Mouse (Mus musculus) thymus, postnatal 0 days (tissue): Measurements from ENCODE around the gene St3gal3. TPM values are rescaled to one million over a fixed set of nuclear protein-coding genes. Genes with fewer than 3 reads are reported as not detected.

Experiments
- DNase-seq: peaks from one replicate; pipeline ENCODE4 v3.0.0-alpha.2; 2015; ENCODE audit warnings: low spot score
- polyA plus RNA-seq: library from polyadenylated mRNA; unstranded; fragments of >200 nt; fragmentation: Nextera tagmentation; extraction: Ambion mirVana; gene quantifications from 2 replicates; pipeline ENCODE4 v1.2.1, GENCODE M21; 2015

St3gal3 gene
- 4.2 and 4.7 TPM in 2 replicates for polyA plus RNA-seq

DNA sequence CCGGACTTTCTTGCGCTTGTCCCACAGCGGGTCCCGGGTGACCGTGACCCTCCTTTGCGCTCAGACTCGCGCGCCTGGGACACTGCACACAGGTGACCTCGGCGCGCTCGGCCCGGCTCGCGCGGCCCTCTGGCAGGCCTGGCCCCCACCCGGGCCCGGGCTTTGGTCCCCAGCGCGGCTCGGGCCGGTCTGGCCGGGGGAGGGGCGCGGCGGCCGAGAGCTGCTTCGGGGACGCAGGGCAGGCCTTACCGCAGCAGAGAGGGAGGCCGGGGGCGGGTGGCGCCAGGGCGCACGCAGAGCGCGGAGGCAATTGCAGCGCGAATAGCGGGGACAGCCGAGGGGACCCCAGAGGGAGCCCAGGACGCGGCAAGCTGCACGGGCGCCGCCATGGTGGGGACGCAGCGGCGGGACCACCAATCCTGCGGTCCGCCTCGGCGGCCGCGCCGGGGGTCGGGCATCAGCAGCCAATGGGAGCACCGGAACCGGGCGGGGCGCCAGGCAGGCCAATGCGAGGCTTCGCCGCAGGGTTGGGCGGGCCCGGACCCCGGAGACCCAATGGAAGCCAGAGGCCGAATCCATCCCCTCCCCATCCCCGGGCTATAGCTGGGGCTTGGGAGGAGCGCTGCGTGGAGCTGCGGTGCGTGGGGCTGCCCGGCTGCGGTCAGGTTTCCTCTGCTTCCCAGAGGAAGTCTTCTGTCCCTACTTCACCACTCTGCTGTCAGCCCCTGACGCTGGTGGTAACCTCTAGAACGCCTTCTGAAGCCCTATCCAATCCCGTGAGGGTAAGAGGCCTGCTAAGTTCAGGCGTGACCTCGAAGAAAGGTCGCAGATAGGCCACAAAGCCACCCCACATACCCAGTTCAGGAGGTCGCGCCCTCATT, at the start of gene St3gal3:
Gene St3gal3, minus strand, starts transcription at position 430 of the 881 bp plus-strand sequence.
- peak; percentile 92 for DNase-seq

DNA sequence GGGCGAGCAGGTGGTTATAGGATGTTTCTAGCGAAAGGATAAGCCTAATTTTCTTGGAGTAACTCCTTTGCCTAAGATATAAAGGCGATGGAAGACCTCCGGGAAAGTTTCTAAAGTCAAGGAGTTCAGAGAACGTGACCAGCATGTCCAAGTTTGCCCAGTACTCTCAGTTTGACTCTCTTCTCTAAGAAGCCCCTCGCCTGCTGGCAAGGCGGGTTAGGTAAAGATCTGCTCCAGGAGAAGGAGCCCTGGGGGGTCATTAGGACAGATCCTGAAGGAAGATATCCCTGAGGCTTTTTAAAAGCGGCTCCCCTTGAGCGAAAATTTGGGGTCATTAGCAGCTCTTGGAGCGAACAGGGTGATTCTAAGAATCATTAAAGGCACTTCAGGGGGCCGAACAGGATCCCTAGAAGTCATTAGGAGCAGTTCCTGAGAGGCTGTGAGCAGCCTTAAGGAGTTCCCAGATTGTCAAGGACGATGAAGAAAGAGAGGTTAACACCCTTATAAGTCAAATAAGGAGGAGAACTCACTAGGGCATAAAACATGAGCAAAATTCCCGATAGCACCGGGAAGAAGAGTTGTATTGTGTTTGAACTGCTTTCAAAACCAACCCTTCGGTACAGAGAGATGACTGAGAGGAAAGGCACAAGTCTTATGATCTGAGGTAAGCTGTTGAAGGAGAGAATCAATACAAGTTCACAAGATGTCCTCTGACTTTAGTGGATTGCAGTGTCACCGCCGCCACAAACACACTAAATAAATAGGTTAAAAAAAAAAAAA, 45.8 kb upstream of the St3gal3 start:
- peak; percentile 13 for DNase-seq

DNA sequence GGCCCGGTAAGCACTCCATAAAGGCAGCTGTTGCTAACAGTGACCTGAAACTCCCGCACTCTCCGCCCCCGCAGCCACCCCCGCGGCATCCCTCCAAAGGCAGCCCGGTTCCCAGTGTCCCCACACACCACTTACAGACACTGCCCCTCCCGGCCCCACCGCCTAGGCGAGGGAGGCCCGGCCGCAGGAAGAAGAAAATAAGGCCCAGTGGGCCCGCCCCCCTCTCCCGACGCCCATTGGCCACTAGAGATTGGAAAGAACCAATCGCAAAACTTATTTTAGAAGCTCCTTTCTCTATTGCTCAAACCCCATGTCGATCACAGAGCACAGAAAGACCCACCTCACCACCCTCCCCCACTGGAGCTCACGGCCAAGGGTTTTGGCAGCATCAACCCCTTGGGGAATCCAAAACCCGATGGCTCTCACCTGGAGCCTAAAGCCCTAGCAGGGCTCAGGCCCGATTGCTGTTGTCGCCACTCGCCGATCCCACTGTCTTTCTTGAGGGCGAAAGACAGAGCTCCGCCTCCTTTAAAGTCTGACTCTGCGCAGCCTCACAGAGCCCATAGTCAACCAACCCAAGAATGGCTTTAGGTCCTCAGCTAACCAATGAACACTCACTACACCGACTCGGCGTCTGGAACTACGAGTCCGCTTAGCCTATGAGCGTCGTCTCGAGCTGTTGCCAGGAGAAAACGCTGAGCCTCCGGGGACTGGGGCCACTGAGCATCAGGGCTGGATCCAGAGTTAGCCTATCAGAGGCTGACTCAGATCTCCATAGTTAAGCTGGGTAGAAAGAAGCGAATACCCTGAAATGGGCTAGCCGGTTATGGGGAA, 45.0 kb upstream of the St3gal3 start, which contains the start of gene Kdm4a:
Gene Kdm4a, minus strand, starts transcription at position 577 of the 834 bp plus-strand sequence.
- peak; percentile 98 for DNase-seq

DNA sequence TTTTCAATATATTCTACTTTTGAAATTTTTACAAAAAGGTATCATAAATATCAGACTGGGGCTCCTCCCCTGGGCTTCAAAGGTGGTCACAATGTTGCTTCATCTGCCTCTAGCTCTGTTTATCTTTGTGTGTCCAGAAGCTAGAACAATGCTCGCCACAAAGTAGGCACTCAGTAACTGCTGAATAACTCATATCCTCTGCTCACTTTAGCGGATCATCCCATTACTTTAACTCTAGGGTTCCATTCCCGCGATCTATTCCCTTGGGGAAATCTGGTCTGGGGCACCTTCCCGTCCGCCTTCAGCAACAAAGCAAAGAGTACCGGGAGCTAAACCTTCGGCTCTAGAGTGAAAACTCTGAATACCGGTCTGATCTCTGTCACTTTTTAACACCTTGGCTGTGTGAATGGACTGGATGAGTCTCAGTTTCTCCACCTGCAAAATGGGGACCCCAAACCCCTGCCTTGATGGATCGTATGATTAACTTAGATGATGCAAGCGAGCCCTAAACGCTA, 44.3 kb upstream of the St3gal3 start:
- DNase-seq, result no peak

DNA sequence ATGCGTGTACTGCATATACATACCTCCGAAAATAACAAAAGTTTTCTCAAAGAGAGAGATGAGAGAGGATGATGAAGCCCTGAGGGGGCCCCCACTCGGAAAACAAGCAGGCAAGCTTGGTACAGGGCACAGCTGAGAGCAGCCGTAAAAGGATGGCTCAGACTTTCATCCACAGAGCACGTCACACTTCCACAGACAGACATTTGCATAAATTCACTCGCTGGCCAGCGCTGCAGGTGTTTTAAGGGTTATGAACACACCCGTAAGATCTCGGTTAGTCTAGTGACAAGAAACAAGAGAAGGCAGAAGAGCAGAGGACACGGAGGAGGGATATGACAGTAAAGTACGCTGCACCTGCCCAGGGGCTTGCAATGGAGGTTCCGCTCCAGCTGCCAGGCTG, 37.7 kb upstream of the St3gal3 start:
- DNase-seq, result no peak

DNA sequence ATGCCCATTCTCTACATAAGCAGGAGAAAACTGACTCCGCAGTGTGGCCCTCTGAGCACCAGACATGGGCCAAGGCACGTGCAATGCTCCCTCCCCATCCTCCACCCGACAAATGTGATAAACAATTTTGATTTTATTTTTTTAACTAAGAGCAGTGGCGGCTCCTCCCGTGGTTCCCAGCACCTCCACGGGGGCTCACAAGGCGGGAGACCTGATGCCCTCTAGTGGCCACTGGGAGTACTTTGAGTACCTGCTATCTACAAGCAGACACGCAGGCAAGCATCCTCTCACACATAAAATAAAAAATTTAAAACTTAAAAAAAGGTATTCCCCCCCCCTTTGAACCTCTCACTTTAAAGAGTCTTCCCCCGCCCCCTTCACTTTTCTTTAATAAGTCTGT, 36.3 kb upstream of the St3gal3 start:
- DNase-seq, result peak; percentile 25

DNA sequence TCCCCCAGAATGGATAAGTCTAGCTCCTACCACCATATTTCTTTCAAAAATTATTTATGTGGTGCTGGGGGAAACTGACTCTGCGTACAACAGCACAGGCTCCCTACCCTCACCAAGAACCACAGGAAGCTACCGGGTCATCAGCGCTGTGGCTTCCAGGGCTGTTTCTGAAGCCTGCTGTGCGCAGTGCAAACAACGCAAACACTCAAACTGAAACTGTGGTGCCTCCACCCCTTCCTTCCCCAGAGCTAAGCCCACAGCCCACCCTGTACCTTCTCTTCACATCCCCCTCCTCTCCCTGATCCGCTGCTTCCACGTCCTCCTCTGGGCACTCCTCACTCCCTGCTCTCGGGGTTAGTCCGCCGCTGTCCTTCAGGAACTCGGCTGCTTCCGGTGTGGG, 27.4 kb upstream of the St3gal3 start:
- no peak for DNase-seq

DNA sequence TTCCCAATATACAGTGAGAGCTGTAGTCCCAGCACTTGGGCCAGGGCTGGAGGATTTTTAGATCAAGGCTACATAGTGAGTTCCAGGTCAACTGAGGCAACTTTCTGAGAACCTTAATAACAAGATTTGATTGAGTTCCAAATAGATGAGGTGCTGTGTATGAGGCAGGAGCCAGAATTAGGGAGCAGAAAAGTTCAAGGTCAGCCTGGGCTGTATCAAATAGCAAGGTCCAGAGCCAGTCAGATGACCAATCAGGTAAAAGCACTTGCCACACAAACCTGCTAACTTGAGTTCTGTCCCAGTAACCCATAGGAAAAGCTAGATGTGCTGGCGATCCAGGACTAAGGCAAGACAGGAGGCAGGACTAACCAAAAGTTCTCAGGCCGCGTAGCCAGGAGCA, 23.0 kb upstream of the St3gal3 start:
- DNase-seq, result no peak

DNA sequence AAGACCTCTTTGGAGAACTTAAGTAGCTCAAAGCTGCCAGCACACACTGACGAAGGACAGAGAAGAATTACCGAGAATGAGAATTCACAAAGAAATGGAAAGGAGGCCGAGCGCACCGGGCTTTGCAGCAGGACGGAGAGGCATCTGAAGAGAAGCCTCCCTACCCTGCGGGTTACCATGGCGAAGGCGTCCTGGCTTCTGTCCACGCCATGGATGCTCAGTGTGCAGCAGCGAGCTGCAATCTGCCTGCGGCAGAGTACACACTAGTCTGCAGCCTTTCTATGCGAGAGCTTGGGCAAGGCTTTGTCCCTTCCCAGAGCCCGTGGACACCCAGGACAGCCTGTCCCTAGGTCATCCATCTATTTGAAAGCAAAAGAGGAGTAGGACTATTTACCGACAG, 21.8 kb upstream of the St3gal3 start:
- no peak for DNase-seq

DNA sequence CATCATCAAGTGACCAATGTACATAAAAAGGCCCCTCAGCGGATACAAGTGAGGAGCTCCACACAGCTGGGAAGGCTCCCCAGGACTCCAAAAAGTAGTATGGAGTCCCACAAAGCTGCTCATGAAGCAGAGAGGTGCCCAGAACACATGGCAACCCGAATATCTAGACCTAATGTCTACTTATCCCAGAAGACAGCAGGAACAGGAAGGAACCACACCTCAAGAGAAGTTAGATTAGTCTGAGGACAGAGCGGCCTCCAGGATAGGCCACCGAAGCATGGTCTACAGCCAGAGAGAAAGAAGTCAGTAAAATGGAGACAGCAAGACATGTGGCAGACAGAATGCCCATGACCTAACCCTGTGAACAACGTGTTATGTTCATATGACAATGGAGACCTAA, 20.2 kb upstream of the St3gal3 start:
- no peak for DNase-seq

DNA sequence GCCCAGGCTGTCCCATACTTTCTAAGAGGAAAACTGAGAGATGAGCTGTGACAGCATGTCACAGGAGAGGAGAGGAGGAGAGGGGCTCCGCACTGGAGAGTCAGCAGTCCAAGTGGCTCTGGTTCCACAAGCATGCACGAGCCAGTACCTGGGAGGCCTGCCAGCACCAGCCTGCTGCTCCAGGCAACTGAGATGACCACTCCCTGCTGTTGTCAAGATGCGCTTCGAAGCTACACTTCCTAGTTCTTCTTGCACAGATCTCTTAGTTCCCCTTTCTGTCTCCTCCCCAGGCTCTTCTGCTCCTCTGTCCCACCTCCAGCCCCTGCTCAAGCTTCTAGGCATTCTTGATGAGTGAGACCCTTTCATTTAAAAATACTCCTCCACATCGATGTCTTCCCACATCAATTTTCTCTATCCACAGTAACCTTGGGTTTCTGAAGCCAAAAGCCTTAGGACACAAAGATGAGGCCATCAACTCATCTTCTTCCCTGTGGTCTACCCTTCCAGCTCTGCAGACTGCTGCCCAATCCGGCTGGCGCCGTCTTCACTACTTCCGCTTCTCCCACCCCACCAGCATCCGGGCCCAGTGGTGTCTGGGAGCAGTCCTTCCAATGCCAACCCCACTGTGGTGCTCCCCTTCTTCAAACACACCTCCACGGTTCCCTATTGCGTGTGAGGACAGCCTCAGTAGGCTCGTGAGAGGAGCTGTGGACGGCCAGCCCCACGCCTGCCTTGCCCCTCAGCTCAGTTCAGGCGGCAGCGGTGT, 17.5 kb upstream of the St3gal3 start:
- DNase-seq, result no peak

DNA sequence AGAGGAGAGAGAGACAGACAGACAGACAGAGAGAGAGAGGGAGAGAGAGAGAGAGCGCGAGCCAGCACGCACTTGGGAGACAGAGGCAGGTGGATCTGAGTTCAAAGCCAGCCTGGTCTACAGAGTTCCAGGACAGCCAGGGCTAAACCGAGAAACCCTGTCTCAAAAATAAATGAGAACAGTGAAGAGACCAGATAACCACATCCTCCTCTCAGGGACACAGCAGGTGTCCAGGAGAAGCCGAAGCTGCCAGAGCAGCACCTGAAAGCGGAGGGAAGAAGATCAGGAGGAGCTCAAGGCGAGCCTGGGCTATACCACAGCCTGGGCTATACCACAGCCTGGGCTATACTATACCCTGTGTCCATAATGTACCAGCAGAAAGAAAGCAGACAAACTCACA, 16.1 kb upstream of the St3gal3 start:
- DNase-seq, result no peak

DNA sequence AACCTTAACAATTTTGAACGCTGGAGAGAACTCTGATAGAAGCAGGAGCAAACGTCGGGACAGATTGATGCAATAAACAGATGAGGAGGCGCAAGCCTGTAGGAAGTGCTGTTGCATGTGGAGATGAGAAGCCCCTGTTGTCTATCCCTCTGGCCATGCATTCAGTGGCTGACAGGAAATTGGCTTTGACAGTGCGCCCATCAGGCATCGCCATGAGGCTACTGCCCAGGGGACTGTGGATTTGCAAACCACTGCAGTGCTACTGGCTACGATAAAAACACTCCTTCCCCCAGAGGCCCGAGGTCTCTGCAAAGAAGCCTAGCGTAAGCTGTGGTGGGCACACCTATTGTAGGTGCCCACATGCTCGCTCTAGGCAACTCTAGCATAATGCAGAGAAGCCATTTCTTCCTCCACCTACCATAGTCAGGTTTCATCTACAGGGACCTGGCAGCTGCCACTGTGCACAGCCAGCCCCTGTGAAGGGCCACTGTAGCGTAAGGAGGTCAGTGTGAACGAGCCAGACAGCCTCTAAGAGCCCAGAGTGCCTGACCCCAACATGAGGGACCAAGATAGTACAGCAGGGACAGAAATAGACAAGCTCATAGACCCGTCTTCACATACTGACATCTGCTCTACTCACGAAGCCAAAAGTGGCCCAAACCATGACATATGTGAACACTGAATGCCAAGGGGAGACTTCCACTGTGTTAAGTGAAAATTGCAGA, 15.4 kb upstream of the St3gal3 start:
- DNase-seq, result no peak

DNA sequence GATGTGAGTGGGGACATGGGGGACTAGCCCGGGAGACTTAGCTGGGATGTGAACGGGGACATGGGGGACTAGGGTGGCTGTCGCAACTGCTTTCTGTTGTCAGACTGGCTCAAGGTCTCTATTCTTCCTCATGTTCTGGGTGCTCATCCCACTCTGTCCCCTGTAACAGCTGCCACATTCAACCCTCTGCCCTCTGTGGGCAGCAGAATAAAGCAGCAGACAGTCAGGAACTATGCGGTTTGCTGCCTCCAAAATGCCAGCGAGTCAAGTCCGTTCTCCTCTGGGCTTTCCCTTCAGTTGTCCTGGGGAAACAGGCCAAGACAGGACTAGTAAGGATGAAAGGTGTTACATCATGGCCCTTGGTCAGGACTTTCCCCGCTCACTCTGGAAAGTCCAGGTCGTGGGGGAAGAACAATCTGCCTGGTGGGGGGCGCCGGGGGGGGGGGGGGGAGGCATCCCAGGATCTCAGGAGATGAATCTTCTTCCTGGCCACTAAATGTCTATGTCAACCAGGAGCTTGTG, 14.4 kb upstream of the St3gal3 start:
- DNase-seq, result no peak

DNA sequence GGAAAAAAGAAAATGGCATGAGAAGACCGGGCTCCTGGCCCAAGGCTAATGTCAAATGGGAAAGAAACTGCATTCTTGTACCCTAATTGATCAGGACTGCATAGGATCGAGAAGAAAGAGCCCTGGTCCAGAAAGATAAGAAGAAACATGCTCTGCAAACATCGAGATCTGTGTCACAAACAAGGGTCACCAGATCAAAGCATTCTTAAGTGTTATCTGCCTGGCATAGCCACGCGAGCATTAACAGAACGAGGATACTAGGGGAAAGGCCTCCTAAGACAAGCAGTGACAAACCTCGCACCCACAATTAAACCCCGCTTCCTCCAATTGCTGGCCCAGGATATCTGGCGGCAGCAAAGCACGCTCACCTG, 13.6 kb upstream of the St3gal3 start:
- no peak for DNase-seq

DNA sequence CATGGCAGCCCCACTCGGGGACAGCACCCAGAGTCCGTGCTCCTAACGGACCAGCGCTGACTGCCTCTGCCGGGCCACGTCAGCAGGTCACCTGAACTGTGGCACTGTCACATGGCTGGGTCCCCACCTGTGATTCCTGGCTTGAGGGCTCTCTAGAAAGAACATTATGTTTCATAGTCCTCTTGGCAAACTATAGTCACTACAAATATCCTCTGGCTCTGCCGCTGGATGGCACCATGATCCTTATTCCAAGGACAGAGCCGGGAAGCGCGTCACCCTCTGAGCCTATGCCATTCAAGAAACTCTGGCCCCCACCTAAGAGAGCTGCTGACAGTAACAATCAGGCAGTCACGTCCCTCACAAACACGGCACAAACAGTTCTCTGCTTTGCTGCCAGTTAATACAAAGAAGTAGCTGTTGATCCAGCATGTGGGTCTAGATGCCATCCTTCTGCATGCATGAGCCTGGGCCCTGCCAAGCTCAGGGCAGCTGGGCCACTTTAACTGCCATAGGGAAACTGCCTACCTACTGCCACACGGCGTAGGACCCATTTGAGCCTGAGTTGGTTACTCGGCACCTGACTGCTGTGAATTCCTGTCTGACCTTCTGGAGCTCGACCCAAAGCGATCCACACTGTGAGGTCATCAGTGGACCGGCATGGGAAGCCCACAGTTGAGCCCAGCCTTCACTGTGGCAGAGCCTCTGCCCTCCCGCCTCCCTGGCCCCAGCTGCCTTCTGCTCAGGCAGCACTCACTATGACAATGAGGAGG, 13.0 kb upstream of the St3gal3 start:
- DNase-seq, result no peak

DNA sequence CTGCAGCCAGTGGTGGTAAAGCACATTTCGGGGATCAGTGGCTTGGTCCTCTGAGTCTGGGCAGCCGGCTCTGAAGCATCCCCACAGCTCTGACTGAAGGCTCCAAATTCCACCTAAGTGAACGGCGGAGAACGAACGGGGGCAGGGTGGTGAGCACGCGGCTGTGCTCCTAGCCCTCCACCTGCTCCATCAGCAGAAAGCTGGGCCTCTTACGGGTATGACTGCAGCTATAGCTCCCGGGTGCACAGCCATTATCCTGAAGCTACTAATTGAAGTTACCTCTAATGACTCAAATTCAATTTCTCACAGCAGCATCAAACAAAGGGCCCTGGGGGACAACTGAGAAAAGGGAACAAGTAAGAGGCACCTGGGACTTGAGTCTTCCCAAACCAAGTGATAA, 12.4 kb upstream of the St3gal3 start:
- DNase-seq, result no peak

DNA sequence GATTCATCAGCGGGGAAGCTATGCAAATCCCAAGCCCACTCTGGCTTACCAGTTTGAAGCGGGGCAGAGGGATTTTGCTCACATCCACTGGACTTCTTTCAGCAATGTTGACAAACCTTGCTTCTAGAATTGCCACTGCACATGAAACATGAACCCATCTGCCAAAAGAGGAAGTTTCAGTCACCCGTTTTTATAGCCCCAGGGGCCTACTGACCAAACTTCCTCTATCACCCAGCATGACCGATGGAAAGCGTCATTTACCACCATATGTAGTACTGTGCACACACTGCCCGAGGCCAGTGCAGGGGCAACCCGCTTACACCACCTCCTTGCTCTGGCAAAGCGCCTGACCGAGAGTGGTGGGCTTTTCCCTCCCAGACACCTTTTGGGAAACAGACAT, 9.6 kb upstream of the St3gal3 start:
- DNase-seq, result no peak

DNA sequence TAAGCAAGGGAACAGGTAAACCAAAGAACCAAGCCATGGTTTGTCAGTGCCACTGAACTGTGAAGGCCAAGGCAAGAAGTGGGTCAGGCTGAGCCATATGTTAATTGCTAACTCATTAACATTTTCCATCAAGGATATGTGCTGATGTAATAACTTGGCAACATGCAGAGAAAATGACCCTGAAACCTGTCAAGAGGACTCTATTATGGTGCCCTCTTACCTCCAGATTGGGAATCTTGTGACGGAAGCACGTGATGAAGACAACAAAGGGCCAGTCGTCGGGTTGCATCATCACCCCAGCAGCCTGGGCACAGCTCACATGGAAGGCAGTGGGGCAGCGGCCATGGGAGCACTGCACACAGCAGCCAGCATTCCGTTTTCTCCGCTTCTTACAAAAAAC, 9.0 kb upstream of the St3gal3 start:
- no peak for DNase-seq
